Mouse (Mus musculus) megakaryocyte, embryonic 14.5 days (primary cell): ENCODE results near the gene Camk2d.

Experiments
- FLI1 ChIP-seq: IDR thresholded peaks from 2 replicates; pipeline ENCODE4 v1.6.1; 2012; ENCODE audit warnings: low read length, inconsistent platforms, mixed read lengths
- GATA1 ChIP-seq: IDR thresholded peaks from 3 replicates; pipeline ENCODE4 v1.6.1; 2012; ENCODE audit warnings: mixed read lengths, low read length, inconsistent platforms, borderline replicate concordance

DNA sequence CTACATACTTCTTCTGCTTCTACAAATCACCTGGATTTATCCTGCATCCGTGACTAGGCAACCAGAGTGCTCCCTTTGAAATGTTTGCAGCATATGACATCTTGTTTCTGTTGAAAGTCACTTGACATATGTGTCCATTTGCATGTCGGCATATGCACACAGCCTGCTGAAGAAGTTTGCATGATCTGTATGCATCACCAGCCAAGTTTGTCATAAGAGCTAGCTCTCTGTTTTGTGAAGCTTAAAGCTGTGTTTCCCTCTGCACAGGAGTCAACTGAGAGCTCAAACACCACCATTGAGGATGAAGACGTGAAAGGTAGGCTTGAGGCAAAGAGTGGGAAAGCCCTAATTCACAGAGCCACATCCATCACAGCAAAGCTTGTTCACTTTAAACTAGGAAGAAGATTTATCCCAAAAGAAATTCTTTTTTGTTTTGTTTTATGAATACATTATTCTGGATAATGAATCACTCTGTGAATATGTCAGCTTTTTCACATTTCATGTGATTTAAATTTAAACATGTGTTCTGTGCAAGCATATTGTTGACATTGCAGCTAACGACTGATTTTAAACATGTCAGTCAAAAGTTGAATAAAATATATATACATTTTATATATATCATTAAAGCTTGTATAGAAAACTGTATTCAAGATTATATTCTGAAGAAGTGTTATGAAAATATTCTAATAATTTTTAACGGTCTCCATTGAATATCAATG lies 214.4 kb downstream of the Camk2d start:
- TF ChIP-seq GATA1 (no peak), FLI1 (no peak)
